Mouse (Mus musculus) skeletal muscle tissue, adult 2 months (tissue): ENCODE data around the gene 9130409I23Rik.

Experiments used
- DNase-seq: peaks from one replicate; pipeline ENCODE4 v3.0.0-alpha.2; 2012; ENCODE audit warnings: low read depth, low spot score

9130409I23Rik gene

GRCm38 (mm10) chr1:181050937-181051336 is at the start of gene 9130409I23Rik:
Gene 9130409I23Rik, plus strand, starts transcription at chr1:181051237.
- DNase-seq: no peak

DNA sequence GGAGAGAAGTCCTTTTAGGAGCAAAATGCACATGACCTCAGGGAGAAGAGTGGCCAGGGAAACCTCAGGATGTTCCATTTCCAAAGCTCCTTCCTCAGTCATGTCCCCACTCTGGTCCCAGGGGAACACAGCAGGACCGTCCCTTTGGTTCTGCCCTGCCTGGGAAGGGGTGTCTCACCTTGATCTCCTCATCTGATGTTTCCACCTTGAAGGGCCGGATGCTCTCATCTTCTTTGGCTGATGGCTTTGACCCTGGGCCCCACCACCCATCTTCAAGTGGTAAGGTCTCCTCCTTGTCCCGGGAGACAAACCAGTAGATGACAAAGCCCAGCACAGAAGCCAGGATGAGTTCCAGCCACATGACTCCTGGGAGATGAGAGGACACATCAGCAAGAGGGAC is 49.4 kb upstream of the 9130409I23Rik start:
- no peak for DNase-seq

GRCm38 (mm10) chr1:181003790-181004189 is 47.2 kb upstream of the 9130409I23Rik start:
- DNase-seq: no peak

- no peak for DNase-seq
Measured at GRCm38 (mm10) chr1:181005331-181005730, 45.7 kb upstream of the 9130409I23Rik start.

GRCm38 (mm10) chr1:181007831-181008230 is 43.2 kb upstream of the 9130409I23Rik start:
- DNase-seq: no peak

DNA sequence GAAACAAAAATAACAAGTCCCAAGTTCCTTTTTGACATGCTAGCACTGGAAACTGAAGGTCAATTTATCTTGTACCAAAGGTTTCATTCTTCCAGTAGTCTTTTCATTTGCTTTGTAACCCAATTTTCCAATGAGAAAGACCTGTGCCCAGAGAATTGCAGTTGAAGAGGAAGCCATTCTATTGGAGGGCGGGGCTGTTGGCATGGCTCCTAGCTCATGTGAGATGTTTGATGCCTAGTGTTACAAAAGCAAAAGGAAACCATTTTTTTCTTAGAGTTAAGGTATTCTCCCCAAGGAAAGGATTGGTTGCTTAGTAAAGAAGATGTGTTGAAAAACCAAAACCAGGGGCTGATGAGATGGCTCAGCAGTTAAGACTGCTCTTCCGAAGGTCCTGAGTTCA is 42.8 kb upstream of the 9130409I23Rik start:
- DNase-seq: no peak

GRCm38 (mm10) chr1:181009011-181009590 is 41.9 kb upstream of the 9130409I23Rik start:
- DNase-seq: no peak

DNA sequence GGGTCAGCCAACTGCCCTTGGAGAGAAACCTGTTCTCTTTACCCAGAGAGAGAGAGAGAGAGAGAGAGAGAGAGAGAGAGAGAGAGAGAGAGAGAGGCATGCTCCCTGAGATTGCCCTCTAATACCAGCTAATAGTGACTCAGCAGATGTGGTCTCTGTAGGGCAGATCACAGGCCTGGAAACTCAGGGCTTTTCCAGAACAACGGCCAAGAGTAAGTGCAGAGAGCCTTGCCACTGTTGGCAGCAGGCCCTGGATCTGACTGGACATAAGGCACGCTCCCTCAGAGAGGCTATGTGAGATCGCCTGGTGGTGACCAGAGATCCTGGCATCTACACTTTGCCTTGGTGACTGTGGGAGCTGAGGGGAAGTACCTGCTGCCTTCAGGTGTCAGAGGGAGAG is 41.3 kb upstream of the 9130409I23Rik start:
- DNase-seq: peak; percentile 90

DNA sequence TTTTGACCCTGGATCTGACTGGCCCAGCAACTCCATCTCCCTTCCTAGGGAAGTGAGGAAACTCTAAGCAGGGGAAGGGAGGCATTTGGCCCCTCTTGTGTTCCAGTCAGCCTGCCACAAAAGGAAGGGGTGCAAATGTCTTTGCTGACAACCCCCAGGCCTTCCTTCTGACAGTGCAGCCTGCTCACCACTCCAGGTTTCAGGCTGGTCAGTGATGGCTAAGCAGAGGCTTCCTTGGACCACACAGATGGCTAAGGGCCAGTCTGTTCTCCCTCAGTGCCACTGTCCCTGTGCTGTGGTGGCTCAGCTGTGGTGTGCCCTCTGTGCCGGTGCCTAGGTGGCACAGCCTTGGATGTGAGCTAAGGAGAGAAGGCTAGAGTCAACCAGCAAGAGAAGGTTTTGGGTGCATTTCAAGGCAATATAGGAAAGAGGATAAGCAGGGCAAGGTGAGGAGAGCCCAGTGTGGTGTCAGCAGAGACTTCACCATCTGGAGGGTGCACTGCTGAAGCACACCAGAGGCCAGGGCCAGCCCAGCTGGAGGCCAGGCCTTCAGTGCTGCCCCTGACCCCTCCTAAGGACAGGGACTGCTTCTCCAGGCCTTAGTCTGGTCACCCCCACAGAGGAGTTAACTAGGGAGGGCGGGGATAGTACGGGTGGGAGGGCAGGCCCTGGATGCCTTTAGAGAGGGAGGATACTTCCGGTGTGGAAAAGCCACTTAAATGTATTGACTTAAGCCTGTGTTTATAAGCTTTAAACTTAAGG is 40.7 kb upstream of the 9130409I23Rik start:
- DNase-seq: no peak

DNA sequence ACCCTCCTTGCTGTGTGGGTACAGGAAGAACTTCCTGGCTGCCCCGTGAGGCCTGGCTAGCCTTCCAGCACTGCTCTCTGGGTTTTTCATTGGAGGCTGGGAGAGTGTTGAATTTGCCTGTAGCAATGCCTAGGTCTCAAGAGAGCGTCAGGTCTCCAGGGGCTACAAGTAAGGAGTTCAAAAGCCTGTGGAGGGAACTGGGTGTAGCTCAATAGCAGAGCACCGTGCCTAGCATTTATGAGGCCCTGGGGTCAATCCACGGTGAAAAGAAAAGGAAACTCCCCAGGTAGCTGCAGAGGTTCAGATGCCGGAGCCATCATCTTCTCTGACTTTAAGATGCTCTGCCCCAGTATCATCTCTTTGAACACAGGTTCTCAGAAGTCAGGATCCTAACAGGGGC is 39.4 kb upstream of the 9130409I23Rik start:
- DNase-seq: no peak

DNA sequence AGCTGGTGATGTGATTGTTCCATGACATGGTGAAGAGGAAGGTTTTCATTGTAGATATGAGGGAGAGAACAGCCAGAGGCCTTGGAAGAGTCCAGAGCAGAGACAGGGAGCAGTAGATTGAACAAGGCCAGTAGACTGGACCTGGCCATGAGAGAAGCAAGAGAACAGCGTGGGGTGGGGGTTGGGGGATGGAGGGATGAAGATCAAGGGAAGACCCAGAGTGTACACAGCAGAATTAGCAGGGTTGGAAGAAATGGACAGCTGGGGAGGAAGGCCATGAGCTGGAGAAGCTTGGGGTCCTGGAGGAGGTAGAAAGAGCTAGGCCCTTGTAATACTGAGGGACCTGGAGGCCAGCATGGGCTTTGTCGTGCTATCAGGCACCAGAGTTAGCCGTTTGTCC is 38.6 kb upstream of the 9130409I23Rik start:
- DNase-seq: no peak

DNA sequence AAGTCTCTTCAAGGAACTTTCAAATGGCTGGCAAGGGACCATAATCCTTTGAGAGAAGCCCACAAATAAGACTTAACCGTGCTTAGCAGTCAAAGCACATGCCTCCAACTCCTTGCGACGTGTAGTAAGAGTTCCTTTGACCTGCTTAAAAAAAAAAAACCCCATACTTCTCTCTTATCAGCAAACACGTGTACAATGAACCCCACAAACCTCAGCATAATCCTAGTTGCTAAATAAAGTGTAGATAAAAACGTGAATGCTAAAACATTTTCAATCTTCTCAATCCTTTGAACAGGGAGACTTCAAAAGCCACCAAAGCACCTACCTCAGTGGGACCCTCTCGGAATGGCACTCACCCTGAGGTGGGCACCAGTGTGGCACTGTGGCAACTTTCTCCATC is 37.6 kb upstream of the 9130409I23Rik start:
- DNase-seq: no peak

DNA sequence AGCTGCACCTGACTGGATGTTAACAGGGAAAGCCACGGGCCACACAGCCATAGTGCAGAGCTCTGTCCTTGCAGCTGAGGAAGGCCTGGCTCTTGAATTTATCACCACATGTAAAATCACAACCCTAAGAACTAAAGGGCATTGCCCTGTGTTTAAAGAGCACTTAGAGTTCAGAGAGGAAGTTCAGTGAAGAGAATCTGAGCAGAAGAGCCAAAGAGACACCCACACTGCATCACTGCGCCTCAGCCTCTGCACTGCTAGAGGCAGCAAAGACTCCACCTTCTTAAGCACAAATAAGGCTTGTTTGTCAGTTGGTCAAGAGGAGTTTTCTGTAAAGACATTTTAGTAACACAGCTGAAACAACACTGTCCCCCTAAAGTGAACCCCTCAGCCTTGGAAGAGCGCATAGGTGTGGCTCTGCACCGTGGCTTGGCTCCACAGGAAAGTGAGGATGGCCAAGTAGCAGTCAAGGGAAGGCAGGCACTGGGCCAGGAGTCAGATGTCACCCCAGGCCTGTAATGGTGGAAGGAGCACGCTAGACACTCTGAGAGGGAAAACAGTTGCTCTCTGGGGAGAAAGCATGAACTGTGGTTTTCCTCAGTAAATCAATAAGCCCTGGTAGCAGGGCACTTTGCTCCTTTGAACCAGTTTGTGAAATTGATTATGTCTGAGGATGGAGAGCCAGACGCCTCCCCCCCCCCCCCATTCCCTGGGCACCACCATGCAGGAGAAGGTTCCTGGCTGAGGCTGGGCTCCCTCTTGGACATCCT is 36.1 kb upstream of the 9130409I23Rik start:
- DNase-seq: peak; percentile 78

DNA sequence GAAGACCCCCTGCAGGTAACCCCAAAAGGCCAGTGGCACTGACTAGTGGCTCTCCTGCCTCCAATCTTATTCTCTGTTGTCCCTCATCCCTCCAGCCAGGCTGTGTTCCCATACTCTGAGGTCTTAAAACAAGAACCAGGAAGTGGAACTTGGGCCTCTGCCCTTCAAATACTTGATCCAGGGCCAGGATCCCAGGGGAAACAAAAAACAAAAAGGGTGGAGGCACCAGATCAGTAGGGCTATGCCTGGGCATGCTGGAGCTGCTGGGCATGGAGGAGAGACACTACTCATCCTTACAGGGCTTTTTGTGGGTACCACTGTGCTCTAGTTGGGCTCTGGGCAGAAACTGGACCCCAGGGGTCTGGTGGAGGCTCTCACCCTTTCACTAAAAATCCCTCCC is 35.5 kb upstream of the 9130409I23Rik start:
- peak; percentile 81 for DNase-seq

DNA sequence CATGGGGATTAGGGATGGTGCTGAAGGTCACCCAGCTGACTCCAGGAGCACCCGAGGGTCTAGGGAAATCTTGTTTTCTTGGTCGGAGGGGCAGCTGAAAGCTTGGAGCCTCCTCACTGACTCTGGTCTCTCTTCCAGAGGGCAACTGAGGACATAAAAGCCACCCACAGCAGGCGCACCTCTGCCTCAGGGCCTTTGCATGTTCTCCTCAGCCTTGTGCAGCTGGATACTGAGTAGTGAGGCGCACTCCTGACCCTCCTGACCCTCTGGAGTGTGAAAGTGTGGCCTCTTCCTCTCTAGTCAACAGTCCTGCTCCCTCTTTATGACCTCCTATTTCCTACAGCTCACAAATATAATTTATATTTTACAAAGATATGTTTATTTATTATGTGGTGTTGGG is 35.0 kb upstream of the 9130409I23Rik start:
- no peak for DNase-seq

GRCm38 (mm10) chr1:181016532-181017131 is 34.4 kb upstream of the 9130409I23Rik start:
- DNase-seq: peak; percentile 94

- peak; percentile 67 for DNase-seq
Measured at GRCm38 (mm10) chr1:181017212-181017711, 33.8 kb upstream of the 9130409I23Rik start.

- DNase-seq: no peak
Measured at GRCm38 (mm10) chr1:181017890-181018420, 33.1 kb upstream of the 9130409I23Rik start.

DNA sequence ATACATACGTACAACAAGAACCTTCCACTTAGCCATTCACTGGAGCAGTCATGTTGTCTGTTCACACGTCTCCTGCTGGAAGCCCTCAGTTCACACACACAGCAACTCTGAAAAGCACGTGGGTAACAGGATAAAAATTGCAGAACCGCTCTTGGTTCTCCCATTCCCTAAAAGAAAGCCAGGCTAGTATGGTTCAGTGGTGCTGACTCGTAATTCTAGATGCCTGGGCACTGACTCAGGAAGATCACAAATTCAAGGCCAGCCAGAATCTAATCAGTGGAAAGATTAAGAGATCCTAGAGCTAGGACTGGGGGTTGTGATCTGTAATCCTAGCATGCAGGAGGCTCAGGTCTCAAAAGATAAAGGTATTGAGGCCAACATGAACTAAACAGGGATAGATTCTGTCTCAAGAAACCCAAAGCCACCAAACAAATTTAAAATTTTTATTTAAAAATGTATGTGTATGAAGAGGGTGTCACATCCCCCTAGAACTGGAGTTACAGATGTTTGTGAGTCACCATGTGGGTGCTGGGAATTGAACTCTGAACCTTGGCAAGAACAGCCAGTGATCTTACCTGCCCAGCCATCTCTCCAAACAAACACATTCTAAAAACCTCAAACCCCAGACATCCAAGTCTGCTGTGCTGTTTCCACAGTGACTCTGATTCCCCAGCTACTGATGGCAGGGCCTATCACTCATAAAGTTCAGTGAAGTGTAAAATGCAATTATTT is 30.1 kb upstream of the 9130409I23Rik start, which contains the start of gene Ephx1:
TSS of gene Ephx1 (minus strand) at position 149 of the 732 bp plus-strand sequence.
- no peak for DNase-seq

DNA sequence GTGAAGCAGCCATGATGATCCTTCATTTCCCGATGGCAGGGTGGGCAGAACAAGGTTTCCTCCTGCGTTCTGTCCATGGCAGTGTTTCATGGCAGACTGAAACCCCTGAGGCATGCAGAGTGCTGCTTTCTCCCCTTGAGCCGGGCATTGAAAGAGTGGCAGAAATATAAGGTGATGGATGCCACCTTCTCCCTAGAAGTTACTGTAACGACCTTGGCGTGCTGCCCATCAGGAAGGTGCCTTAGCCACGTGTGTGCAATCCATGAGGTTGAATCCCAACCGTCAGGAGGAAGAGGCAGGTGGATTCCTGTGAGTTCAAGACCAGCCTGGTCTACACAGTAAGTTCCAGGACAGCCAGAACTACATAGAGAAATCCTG is 29.6 kb upstream of the 9130409I23Rik start:
- no peak for DNase-seq

- DNase-seq: no peak
Measured at GRCm38 (mm10) chr1:181022265-181022664, 28.8 kb upstream of the 9130409I23Rik start.
